Mouse (Mus musculus): ENCODE results near the gene Gm42742.

Gm42742 gene

DNA sequence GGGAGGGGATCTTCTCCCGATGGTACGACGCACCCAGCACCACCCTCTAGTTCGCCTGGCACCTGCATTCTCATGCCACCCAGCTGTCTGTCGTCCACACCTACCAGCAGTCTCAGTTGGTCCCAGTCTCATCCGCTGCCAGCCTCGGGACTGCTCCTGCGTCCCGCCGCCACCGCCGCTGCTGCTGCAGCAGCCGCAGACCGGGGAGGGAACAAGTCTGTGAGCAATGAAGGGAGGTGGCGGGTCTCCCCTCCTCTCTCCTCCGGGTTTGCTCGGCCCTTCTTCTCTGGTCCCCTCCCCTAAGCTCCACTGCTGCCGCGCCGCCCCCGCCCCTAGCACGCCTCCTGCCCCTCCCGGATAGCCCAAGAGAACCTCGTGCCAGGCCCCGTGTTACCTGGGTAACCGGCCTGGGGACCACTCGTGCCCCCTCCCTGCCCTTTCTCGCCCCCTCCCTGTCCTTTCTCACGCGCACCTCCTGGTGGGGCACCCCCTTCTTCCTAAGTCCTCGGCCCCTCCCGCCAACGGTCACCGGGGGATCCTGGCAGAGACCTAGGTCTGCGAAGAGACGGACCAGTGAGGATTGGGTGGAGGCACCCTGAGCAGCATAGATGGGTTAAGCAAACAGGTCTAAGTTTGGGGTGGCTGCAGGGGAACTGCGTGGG lies at the start of gene Gm42742, which contains the start of gene Prrt2:
TSS of gene Gm42742 (minus strand) at position 197 of the 662 bp plus-strand sequence.
TSS of gene Prrt2 (minus strand) at position 311 of the 662 bp plus-strand sequence.
- in situ Hi-C loops (cut with MboI; ENCODE audit: low pct_unique_long_range_greater_than_20kb in 1 of 2, low sequenced_read_pairs in 2 of 2, unreplicated experiment in 1 of 2) = no loop called here

- in situ Hi-C loops (cut with MboI; ENCODE audit: low pct_unique_long_range_greater_than_20kb in 1 of 2, low sequenced_read_pairs in 2 of 2, unreplicated experiment in 1 of 2) = no loop called here
Observed at GRCm38 (mm10) chr7:127066317-127066716, 45.4 kb upstream of the Gm42742 start.

DNA sequence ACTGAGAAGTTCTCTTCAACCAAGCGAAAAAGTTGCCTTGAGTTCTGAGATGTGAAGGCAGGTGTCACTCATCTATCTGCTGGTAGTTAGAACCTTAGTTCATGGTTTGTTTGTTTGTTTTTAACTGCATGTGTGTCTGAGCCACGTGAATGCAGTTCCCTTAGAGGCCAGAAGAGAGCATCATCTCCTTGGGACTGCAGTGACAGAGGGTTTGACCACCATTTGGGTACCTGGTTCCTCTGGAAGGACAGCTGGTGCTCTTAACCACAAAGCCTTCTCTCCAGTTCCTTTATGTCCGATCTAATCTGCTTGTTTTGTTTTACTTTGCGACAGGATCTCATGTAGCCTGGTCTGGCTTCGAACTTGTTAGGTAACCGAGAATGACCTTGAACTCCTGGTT lies 44.6 kb upstream of the Gm42742 start:
- in situ Hi-C loops (cut with MboI; ENCODE audit: low pct_unique_long_range_greater_than_20kb in 1 of 2, low sequenced_read_pairs in 2 of 2, unreplicated experiment in 1 of 2) = no loop called here

DNA sequence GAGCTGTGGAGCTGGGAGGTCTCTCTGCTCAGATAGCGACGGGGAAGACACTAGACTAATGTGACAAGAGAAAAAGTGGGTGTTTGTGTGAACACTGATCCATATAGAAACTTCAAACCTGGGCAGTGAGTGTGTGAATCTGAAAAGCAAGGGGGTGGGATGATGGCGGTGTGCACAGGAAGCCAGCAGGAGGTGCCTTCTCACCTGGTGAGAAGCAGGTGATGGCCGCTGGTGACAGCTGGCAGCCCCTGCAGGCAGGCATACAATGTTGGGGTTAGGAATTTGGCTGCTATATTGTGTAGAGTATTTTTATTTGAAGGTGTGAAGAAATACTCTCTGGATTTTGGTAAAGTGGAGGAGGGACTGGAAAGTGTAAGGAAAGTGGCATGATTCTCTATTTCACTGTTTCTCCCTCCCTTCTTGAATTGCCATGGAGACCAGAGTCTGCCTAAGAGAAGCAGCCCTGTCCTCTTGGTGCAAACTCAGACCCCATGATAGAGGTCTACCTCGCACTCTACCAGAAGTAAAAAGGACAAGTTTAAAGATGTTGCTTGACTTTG lies 34.2 kb upstream of the Gm42742 start:
- in situ Hi-C loops (cut with MboI; ENCODE audit: low pct_unique_long_range_greater_than_20kb in 1 of 2, low sequenced_read_pairs in 2 of 2, unreplicated experiment in 1 of 2) = no loop called here

DNA sequence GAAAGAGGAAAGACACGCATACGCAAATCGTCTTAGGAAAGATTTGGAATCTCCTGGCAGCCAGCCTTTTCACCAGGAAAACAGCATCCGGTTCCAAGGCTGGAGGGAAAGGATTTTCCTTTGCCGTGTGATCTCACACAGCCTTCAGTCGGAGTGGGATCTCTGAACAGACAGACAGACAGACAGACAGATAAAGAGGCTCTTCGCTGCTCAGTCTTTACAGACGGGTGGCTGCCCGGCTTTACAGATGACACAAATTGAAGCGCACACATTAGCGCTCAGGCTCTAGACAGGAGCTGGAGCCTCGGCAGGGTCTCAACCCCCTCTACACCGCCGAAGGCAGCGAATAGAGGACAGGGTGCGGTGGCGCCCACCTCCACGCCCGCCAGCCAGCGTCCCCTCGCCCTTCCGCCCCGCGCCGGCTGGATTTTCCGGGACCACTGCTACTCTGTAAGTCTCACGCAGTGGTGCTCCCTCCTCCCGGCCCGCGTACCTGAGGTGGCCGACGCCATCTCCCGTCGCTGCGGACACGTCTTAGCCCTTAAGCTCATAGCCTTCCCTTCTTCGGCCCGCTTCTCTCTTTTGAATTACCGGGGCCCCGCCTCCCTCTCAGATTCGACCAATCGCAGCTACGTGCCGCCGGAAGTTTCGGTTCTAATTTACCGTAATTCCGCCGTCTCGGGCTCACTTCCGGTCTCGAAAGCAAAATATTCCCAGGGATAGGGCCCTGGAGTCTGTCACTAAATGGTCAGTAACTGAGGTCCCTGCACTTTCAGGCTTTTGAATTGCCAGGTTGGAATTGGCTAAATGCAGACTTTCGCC lies 21.2 kb upstream of the Gm42742 start, which contains the start of gene Kif22:
TSS of gene Kif22 (minus strand) at position 621 of the 822 bp plus-strand sequence.
- in situ Hi-C loops (cut with MboI; ENCODE audit: low pct_unique_long_range_greater_than_20kb in 1 of 2, low sequenced_read_pairs in 2 of 2, unreplicated experiment in 1 of 2) = no loop called here

- in situ Hi-C loops (cut with MboI; ENCODE audit: low pct_unique_long_range_greater_than_20kb in 1 of 2, low sequenced_read_pairs in 2 of 2, unreplicated experiment in 1 of 2) = no loop called here
Observed at GRCm38 (mm10) chr7:127031244-127031643, 10.3 kb upstream of the Gm42742 start.

- in situ Hi-C loops (cut with MboI; ENCODE audit: low pct_unique_long_range_greater_than_20kb in 1 of 2, low sequenced_read_pairs in 2 of 2, unreplicated experiment in 1 of 2) = no loop called here
Observed at GRCm38 (mm10) chr7:127030172-127030571, 9.3 kb upstream of the Gm42742 start.

DNA sequence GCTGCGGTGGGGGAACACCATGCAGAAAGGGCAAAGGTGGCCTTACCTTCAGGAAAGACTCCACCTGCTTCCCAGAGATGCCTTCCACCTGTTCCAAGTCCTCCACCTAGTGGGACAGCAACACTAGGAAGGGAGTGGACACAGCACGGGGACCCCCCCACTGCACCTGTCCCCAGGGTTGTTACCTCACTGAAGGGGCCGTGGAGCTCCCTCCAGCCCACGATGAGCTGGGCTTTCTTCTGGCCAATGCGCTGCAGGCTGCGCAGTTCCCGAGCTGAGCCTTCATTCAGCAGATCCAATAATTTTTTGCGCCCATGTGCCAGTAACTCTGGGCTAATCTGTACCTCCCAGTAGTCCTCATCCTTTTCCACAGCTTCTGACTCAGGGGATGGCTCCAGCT lies 7.0 kb upstream of the Gm42742 start:
- in situ Hi-C loops (cut with MboI; ENCODE audit: low pct_unique_long_range_greater_than_20kb in 1 of 2, low sequenced_read_pairs in 2 of 2, unreplicated experiment in 1 of 2) = no loop called here

GRCm38 (mm10) chr7:127026984-127027726 lies 6.3 kb upstream of the Gm42742 start, which contains the start of gene Maz:
Gene Maz, minus strand, starts transcription at chr7:127027037.
- in situ Hi-C loops (cut with MboI; ENCODE audit: low pct_unique_long_range_greater_than_20kb in 1 of 2, low sequenced_read_pairs in 2 of 2, unreplicated experiment in 1 of 2) = no loop called here

DNA sequence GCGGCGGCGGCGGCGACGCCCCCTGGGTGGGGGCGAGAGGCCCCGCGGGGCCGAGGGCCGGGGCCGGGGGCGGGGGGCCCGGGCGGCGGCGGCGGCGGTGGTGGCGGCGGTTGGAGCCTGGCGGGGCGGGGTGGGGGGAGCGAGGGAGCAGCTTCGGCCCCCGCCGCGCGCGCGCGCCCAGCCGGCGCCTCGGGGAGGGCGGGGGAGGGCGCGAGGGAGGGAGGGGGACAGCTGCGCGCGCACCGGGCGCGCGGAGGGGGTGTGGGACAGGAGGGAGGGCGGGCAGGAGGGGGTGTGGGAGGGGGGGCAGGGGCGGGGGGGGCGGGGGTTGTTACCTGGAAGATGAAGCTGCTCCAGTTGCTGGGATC lies 5.7 kb upstream of the Gm42742 start:
- in situ Hi-C loops (cut with MboI; ENCODE audit: low pct_unique_long_range_greater_than_20kb in 1 of 2, low sequenced_read_pairs in 2 of 2, unreplicated experiment in 1 of 2) = no loop called here

DNA sequence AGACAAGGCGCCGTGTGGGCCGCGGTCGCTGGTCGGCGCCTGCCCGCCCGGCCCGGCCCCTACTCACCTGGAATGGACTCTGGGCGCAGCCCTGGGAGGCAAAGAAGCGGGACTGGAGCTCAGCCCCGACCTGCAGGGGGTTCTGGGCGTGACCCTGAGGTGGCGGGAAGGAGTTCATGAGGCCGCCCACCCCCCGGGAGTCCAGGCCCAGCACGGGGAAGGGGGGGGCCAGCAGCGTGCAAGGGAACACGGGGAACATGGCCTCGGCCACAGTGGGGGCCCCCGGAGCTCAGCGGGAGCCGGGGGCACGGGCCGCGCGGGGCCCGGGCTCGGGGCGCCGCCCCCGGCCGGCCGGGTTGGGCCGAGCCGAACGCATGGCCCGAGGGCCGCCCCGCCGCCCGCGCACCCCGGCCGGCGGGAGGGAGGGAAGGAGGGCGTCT lies 5.3 kb upstream of the Gm42742 start:
- in situ Hi-C loops (cut with MboI; ENCODE audit: low pct_unique_long_range_greater_than_20kb in 1 of 2, low sequenced_read_pairs in 2 of 2, unreplicated experiment in 1 of 2) = no loop called here

DNA sequence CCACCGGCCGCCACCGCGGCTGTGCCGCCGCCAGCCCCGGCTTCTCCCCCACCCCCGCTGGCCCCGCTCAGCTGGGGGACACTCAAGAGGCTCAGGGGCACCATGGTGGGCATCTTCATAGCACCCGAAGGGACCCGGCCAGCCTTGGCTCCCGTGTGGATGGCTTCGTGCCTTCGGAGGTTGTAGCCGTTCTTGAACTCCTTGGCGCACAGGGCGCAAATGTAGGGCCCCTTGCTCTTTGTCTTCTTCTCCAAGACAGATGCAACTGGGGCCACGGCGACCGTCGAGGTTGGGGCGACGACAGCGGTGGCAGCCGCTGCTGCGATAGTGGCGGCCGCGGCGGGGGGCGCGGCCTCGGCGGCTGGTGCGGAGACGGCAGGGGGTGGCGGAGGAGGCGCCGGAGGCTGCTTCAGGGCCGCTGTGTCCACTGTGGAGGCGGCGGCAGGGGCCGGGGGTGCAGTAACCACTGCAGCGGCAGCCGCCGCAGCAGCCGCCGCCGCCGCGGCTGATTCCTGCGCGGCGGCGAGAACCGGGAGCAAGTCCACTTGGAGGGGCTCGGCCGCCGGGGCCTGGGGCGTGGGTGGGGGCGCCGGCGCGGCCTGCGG lies 4.8 kb upstream of the Gm42742 start:
- in situ Hi-C loops (cut with MboI; ENCODE audit: low pct_unique_long_range_greater_than_20kb in 1 of 2, low sequenced_read_pairs in 2 of 2, unreplicated experiment in 1 of 2) = no loop called here

- in situ Hi-C loops (cut with MboI; ENCODE audit: low pct_unique_long_range_greater_than_20kb in 1 of 2, low sequenced_read_pairs in 2 of 2, unreplicated experiment in 1 of 2) = no loop called here
Observed at GRCm38 (mm10) chr7:127024755-127025555, 4.1 kb upstream of the Gm42742 start.

GRCm38 (mm10) chr7:127023896-127024690 lies 3.2 kb upstream of the Gm42742 start:
- in situ Hi-C loops (cut with MboI; ENCODE audit: low pct_unique_long_range_greater_than_20kb in 1 of 2, low sequenced_read_pairs in 2 of 2, unreplicated experiment in 1 of 2) = no loop called here

DNA sequence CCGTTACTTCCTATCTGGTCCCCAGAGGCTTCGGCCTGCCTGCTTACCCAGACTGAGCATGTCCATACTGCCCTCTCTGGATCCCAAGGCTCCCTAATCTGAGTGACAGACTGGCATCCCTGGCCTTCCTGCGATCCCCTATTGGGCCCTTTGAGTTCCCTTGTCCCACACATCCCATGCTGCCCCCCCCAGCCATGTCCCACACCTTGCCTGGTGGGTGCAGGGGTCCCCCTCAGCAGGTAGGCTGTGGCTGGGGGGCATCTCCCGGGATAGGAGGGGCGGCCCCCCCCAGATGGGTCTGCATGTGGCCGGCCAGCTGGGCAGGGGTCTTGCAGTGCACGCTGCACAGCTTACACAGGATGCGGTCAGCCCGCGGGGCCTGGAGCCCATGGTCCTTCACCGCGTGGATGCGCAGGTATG lies 2.4 kb upstream of the Gm42742 start:
- in situ Hi-C loops (cut with MboI; ENCODE audit: low pct_unique_long_range_greater_than_20kb in 1 of 2, low sequenced_read_pairs in 2 of 2, unreplicated experiment in 1 of 2) = no loop called here

- in situ Hi-C loops (cut with MboI; ENCODE audit: low pct_unique_long_range_greater_than_20kb in 1 of 2, low sequenced_read_pairs in 2 of 2, unreplicated experiment in 1 of 2) = no loop called here
Observed at GRCm38 (mm10) chr7:127022528-127023271, 1.8 kb upstream of the Gm42742 start.
